8 mouse cellular contexts compared by ENCODE assay signal in genomic region chr7:81060908-81061307, GRCm38 (mm10). TPM values are rescaled to one million over a fixed set of nuclear protein-coding genes. Genes with fewer than 3 reads are reported as not detected.
A peak's percentile ranks its signal among the peaks of the same experiment; 100 is the strongest.
DNase-seq lines count a peak whose midpoint lies in the region; TF ChIP-seq lines count a peak whose summit lies in the region.
"Had no signal": no experiment of that assay in that cellular context is flagged by ENCODE, and none has a peak within 500 bp of the region (broad histone marks: within the 10 kb centered on the region; RNA-seq: fewer than 3 reads in every experiment).

No protein-coding gene starts in this region.

- no peaks in the 10 kb centered on the region; the same call in 1 of the 2 replicates for H3K27me3 ChIP-seq in forebrain, embryonic 10.5 days (ENCODE audit: poor library complexity, severe bottlenecking)
- H3K27me3 ChIP-seq: heart, embryonic 13.5 days had no signal

- no peak for DNase-seq in layer of hippocampus, adult 2 months (ENCODE audit: low spot score in 2 of 2)
- DNase-seq in layer of hippocampus, adult 8-10 months (ENCODE audit: low spot score in 2 of 2), result no peak
- peak; percentile 13 for DNase-seq in Muller cell, postnatal 12 days (ENCODE audit: inconsistent ontology term)
- DNase-seq in induced T-regulatory cell, adult 2 months (ENCODE audit: low read depth), result peak; percentile 75
- DNase-seq in spleen, postnatal 36 days (ENCODE audit: low spot score in 2 of 2), result peak; percentile 24 to 26
- no peak for DNase-seq in forebrain, embryonic 10.5 days (ENCODE audit: extremely low spot score, low spot score)
- DNase-seq in layer of hippocampus, adult 11-12 months (ENCODE audit: low spot score), result no peak

- H3K4me1 ChIP-seq in forebrain, embryonic 10.5 days, result peaks cover 32% of the 10 kb centered on the region

- no peaks in the 10 kb centered on the region for H3K36me3 ChIP-seq in forebrain, embryonic 10.5 days (replicated peaks)

- peak; percentile 71 for TF ChIP-seq CTCF in layer of hippocampus, adult 2 months (conservative IDR thresholded peaks at IDR 0.05)

- WGBS in forebrain, embryonic 10.5 days, result 79% methylated on average over 2 of the region's 2 CpGs

- no peak overlapping the region for H3K27ac ChIP-seq in layer of hippocampus, adult 2 months
- no peak overlapping the region for H3K27ac ChIP-seq in forebrain, embryonic 10.5 days

- H3K4me3 ChIP-seq in layer of hippocampus, adult 2 months, result no peak overlapping the region
- no peak overlapping the region for H3K4me3 ChIP-seq in forebrain, embryonic 10.5 days
- H3K4me3 ChIP-seq: heart, embryonic 13.5 days had no signal

- H3K9me3 ChIP-seq in forebrain, embryonic 10.5 days, result no peaks in the 10 kb centered on the region
- H3K9me3 ChIP-seq: heart, embryonic 13.5 days had no signal

RNA-seq across cellular contexts. Expression of gene Alpk3, which starts 3.5 kb away (rescaled TPM):
- total RNA-seq in layer of hippocampus, adult 2 months (2021), result under 1 TPM; 0.64 to 0.67 TPM
- total RNA-seq in layer of hippocampus, adult 8-10 months (2022), result under 1 TPM; 0.25 to 0.52 (median 0.36) TPM
- polyA plus RNA-seq in forebrain, embryonic 10.5 days (2016; fragmentation: Nextera tagmentation; extraction: Ambion mirVana), result 0.02 and 0.11 TPM in 2 replicates

RNA-seq across cellular contexts. Expression of gene Slc28a1, which starts 53.7 kb away (rescaled TPM):
- not detected for total RNA-seq in layer of hippocampus, adult 2 months (2021)
- not detected for total RNA-seq in layer of hippocampus, adult 8-10 months (2022)
- 0.10 TPM in 1 of 2 replicates, not detected in the other for polyA plus RNA-seq in forebrain, embryonic 10.5 days (2016; fragmentation: Nextera tagmentation; extraction: Ambion mirVana)

Comparison
In these comparisons a context has a peak if more than half of its experiments do, and no peak if none do; other contexts are left out.
1. DNase-seq: peak in Muller cell, postnatal 12 days (single experiment), induced T-regulatory cell, adult 2 months (single experiment) and spleen, postnatal 36 days (2 of 2); none in layer of hippocampus, adult 2 months (0 of 2), layer of hippocampus, adult 8-10 months (0 of 2), forebrain, embryonic 10.5 days (single experiment) and layer of hippocampus, adult 11-12 months (single experiment).